In genomic region chr4:49597183-49598100, GRCm38 (mm10) we compare ENCODE assay signal across 8 mouse cellular contexts. TPM values are rescaled to one million over a fixed set of nuclear protein-coding genes. Genes with fewer than 3 reads are reported as not detected.
DNase-seq lines count a peak whose midpoint lies in the region; ATAC-seq lines count a peak whose summit lies in the region.

TSS of gene Tmem246 (minus strand) at chr4:49597876.

- H3K36me3 ChIP-seq in hindbrain, embryonic 13.5 days = no peaks in the 10 kb centered on the region

- peak within 1 kb of the TSS; percentile 95 for H3K27ac ChIP-seq in hindbrain, embryonic 13.5 days

- WGBS in hindbrain, embryonic 13.5 days = under 1% methylated on average over 58 of the region's 77 CpGs

- H3K9me3 ChIP-seq in hindbrain, embryonic 13.5 days = no peaks in the 10 kb centered on the region

- peaks cover 13% of the 10 kb centered on the region for H3K4me1 ChIP-seq in hindbrain, embryonic 13.5 days (replicated peaks)

- no peaks in the 10 kb centered on the region for H3K27me3 ChIP-seq in hindbrain, embryonic 13.5 days

- peak within 1 kb of the TSS; percentile 89 for H3K4me3 ChIP-seq in hindbrain, embryonic 13.5 days

- peak; percentile 95 for ATAC-seq in hindbrain, embryonic 13.5 days (ENCODE audit: low FRiP score)

- DNase-seq in adrenal gland, adult 8-10 months = peak; percentile 27
- peak; percentile 38 to 75 for DNase-seq in cerebellum, postnatal 4 days (ENCODE audit: low spot score in 2 of 2)
- peak; percentile 70 to 77 for DNase-seq in frontal cortex, postnatal 36 days (ENCODE audit: low spot score in 2 of 2)
- peak; percentile 78 to 81 for DNase-seq in layer of hippocampus, postnatal 36 days
- DNase-seq in lung, postnatal 10 days = peak; percentile 83
- DNase-seq in retina, postnatal 7 days (ENCODE audit: low read depth, low spot score) = peak; percentile 49
- peak; percentile 68 to 73 for DNase-seq in urinary bladder, postnatal 36 days (ENCODE audit: low spot score in 2 of 2)

- H3K9ac ChIP-seq in hindbrain, embryonic 13.5 days = peak within 1 kb of the TSS; percentile 92

- H3K4me2 ChIP-seq in hindbrain, embryonic 13.5 days = peak within 1 kb of the TSS; percentile 84

RNA-seq across cellular contexts. Expression of gene Tmem246, which starts in this region (rescaled TPM):
- 10 to 100 TPM in 2 of 4 experiments, 1 to 10 TPM in 2; 9.4 to 13.0 (median 10.4) TPM for total RNA-seq in adrenal gland, adult 8-10 months (2022)
- 62.7 and 67.1 TPM in 2 replicates for polyA plus RNA-seq in hindbrain, embryonic 13.5 days (2015; fragmentation: Nextera tagmentation; extraction: Ambion mirVana)
- 10 to 100 TPM; 66.1 to 72.4 TPM for total RNA-seq in layer of hippocampus, postnatal 36 days (2021)

Comparison
In these comparisons a context has a peak if more than half of its experiments do, and no peak if none do; other contexts are left out.
1. Peak in every context shown above with its lines: DNase-seq, ATAC-seq, H3K4me3 ChIP-seq and H3K27ac ChIP-seq.
2. RNA of gene Tmem246 (total RNA-seq): 66.1 to 72.4 TPM in layer of hippocampus, postnatal 36 days; 9.4 to 13.0 TPM in adrenal gland, adult 8-10 months; every median in the first group is over 4 times any median in the second.
3. DNase-seq: peak in every context shown above with its lines; median percentile 83 in lung, postnatal 10 days; 80 in layer of hippocampus, postnatal 36 days; 74 in frontal cortex, postnatal 36 days; 70 in urinary bladder, postnatal 36 days; 56 in cerebellum, postnatal 4 days; 49 in retina, postnatal 7 days; 27 in adrenal gland, adult 8-10 months.